Mouse (Mus musculus) kidney, adult 2 months (tissue): ENCODE data around the gene Slc25a18.

Experiments used
- CTCF ChIP-seq: fragments of 200-500 bp; conservative IDR thresholded peaks from 2 replicates; pipeline ENCODE4 v1.5.1; 2011; ENCODE audit warnings: low read depth, mild to moderate bottlenecking, control low read depth, low read length, moderate library complexity, mixed read lengths; ENCODE audit not compliant: insufficient read depth, insufficient read length
- POLR2A ChIP-seq: fragments of 200-500 bp; IDR thresholded peaks from one replicate; pipeline ENCODE4 v1.6.1; 2011; ENCODE audit warnings: low read depth, low read length, control low read depth

GRCm38 (mm10) chr6:120841754-120842153 is 68.4 kb downstream of the Slc25a18 start:
- TF ChIP-seq POLR2A, result no peak
- no peak for TF ChIP-seq CTCF
